Mouse (Mus musculus): ENCODE measurements at regions not wholly inside any gene's neighbourhood (a gene's known extent, or its start where the extent isn't known, plus 50 kb on each side); places are given as distances from the start of the nearest gene placed in this dataset.
"Not testable (repeated sequence)": the region's sequence is repeated elsewhere in the genome, so short reads cannot be mapped to it uniquely, and the experiment has no call there.

DNA sequence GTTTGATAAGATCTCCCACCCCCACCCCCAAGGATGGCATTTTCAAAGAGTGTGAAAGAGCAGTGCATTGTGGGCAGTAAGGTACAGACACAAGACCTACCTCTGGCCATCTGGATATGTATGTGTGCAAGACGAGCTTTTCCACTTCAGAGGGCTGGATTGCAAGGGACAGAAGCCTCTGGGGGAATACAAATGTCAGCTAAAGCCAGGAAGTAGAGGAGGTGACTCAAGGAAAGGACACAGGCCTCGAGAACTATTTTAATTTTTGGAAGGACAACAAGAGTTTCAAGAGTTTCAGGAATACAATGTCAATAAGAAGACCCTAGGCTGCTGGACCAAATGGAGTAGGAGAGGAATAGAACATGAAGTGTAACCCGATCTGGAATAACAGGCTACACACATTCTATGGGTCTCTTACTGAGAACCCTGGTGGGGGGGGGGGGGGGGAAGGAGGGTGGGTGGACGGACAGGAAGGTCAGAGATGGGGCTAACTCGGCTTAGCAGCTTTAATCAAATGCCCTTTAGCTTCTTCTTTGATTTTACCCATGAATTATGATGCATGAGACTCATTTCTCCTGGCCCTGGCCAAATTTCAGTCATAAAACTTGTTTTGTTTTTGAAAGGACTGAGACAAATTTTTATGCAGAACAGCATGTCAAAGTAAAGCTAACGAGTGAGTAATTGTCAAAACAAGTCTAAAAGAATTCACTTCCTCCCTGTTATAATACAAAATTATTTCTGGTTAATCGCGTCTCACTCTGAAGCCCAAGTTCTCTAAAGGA lies 91.4 kb upstream of the Cpsf6 start:
- no peak overlapping the region for H3K9ac ChIP-seq
- H3K36me3 ChIP-seq: no peaks in the 10 kb centered on the region
- H3K27me3 ChIP-seq: no peaks in the 10 kb centered on the region
- ATAC-seq (replicated peaks; ENCODE audit: insufficient number of reproducible peaks, insufficient read depth, low FRiP score, low read depth): no peak
- H3K4me1 ChIP-seq (replicated peaks): 0 out of 2 replicates have a peak, but pooled peaks cover 2% of the 10 kb centered on the region
- H3K9me3 ChIP-seq (replicated peaks): no peaks in the 10 kb centered on the region
- WGBS: 38% methylated on average over 8 of the region's 8 CpGs
- no peak overlapping the region for H3K4me3 ChIP-seq
- 0 out of 2 replicates have a peak overlapping the region, but pooled peaks have one; percentile 18 for H3K27ac ChIP-seq
- no peak overlapping the region for H3K4me2 ChIP-seq

DNA sequence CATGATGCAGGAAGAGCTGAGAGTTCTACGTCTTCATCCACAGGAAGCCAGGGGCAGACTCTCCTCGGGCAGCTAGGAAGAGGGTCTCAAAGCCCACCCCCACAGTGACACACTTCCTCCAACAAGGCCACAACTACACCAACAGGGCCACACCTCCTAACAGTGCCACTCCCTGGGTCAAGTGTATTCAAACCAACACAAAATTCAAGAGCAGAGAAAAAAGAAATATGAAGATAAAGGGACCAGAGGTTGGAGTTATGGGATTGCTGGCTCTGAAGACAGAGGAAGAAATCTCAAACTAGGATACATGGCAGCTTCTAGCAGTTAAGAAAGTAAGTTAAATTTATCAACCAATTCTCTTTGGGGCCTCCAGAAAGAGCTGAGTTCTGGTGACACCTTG lies 90.7 kb upstream of the Cpsf6 start:
- H3K36me3 ChIP-seq: no peaks in the 10 kb centered on the region
- ATAC-seq (replicated peaks; ENCODE audit: insufficient number of reproducible peaks, insufficient read depth, low FRiP score, low read depth): no peak
- no peak overlapping the region for H3K27ac ChIP-seq
- no peaks in the 10 kb centered on the region for H3K27me3 ChIP-seq
- 0 out of 2 replicates have a peak, but pooled peaks cover 2% of the 10 kb centered on the region for H3K4me1 ChIP-seq (replicated peaks)
- no peak overlapping the region for H3K9ac ChIP-seq
- no peaks in the 10 kb centered on the region for H3K9me3 ChIP-seq (replicated peaks)
- no peak overlapping the region for H3K4me2 ChIP-seq
- 73% methylated on average over 2 of the region's 2 CpGs for WGBS
- H3K4me3 ChIP-seq: no peak overlapping the region

DNA sequence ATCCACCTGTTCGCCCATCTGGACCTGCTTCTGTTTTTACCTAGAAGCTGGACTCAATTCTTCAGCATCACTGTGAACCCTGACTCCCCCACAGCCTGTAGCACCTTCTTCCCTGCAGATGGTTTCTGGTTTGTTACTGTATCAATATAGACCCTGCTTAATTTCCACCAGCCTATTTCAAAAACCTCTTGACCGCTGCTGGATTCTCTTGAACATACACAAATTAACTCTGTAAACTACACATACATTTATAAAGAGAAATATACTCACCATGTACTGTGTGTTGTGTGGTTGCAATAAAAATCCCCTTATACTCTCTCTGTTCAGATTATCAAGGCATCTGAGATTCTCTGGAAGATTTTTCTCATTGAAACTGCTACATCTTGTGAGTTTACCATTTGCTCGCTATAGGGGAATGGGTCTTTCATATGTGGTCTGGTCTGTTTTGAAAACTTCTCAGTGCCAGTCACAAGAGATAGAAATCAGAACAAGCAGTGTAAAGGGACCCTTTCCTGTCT lies 89.8 kb upstream of the Cpsf6 start:
- H3K4me1 ChIP-seq (replicated peaks): 0 out of 2 replicates have a peak, but pooled peaks cover 2% of the 10 kb centered on the region
- no peak overlapping the region for H3K27ac ChIP-seq
- H3K4me3 ChIP-seq: no peak overlapping the region
- H3K9ac ChIP-seq: no peak overlapping the region
- no peaks in the 10 kb centered on the region for H3K36me3 ChIP-seq
- ATAC-seq (replicated peaks; ENCODE audit: insufficient number of reproducible peaks, insufficient read depth, low FRiP score, low read depth): no peak
- WGBS: 91% methylated on average over 3 of the region's 3 CpGs
- H3K4me2 ChIP-seq: no peak overlapping the region
- H3K27me3 ChIP-seq: no peaks in the 10 kb centered on the region
- H3K9me3 ChIP-seq (replicated peaks): no peaks in the 10 kb centered on the region

DNA sequence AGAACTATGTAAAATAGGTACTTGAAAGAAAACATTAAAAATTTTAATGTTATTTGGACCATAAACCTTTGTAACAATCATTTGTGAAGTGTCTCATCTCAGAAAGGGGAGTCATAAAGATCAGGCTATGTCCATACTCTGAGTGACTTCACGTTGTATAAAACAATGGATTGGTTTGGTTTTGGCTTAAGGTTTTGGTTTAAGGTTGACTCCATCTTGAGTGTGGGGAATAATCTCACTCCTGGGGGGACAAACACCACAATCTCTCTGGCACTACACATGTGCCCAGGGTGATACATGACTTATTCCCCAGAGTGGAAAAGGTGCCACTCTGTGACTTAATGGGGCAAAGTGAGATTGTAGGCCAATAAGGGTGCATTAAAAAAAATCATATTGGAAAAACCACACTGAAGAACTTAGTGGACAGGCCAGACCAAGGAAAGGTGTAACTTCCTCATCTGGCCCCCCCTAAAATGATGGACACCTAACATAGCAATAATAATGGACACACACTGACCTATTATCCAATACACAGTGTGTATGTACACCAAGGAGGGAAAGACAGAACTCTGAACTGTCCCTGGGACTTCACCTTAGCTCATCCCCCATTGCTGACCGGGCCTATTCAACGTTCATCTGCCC lies 89.2 kb upstream of the Cpsf6 start:
- H3K4me1 ChIP-seq (replicated peaks): 0 out of 2 replicates have a peak, but pooled peaks cover 2% of the 10 kb centered on the region
- no peak for ATAC-seq (replicated peaks; ENCODE audit: insufficient number of reproducible peaks, insufficient read depth, low FRiP score, low read depth)
- no peaks in the 10 kb centered on the region for H3K27me3 ChIP-seq
- no peaks in the 10 kb centered on the region for H3K36me3 ChIP-seq
- H3K27ac ChIP-seq: no peak overlapping the region
- no peak overlapping the region for H3K4me3 ChIP-seq
- WGBS: 87% methylated on average over 3 of the region's 3 CpGs
- H3K4me2 ChIP-seq: no peak overlapping the region
- H3K9ac ChIP-seq: no peak overlapping the region
- no peaks in the 10 kb centered on the region for H3K9me3 ChIP-seq (replicated peaks)

DNA sequence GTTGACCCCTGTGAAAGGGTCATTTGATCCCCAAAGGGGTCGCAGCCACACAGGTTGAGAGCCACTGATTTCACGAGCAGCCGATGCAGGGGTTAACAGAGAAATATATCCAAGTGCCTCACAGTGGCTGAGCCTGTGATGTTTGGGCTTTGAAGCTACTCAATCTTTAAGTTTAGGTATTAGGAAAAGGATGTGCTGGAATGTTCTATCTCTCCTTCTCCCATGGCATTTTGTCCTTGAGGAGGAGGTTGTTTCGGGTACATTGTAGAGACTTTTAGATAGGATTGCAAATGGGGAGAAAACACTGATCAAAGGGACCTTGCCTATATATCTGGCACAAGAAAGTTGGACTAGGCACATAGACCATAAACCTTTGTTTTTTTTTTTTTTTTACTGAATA lies 88.6 kb upstream of the Cpsf6 start:
- H3K9me3 ChIP-seq (replicated peaks): no peaks in the 10 kb centered on the region
- ATAC-seq (replicated peaks; ENCODE audit: insufficient number of reproducible peaks, insufficient read depth, low FRiP score, low read depth): no peak
- H3K27me3 ChIP-seq: no peaks in the 10 kb centered on the region
- no peaks in the 10 kb centered on the region for H3K36me3 ChIP-seq
- 83% methylated on average over 4 of the region's 4 CpGs for WGBS
- H3K27ac ChIP-seq: no peak overlapping the region
- H3K4me2 ChIP-seq: no peak overlapping the region
- H3K9ac ChIP-seq: no peak overlapping the region
- 0 out of 2 replicates have a peak, but pooled peaks cover 2% of the 10 kb centered on the region for H3K4me1 ChIP-seq (replicated peaks)
- H3K4me3 ChIP-seq: no peak overlapping the region

DNA sequence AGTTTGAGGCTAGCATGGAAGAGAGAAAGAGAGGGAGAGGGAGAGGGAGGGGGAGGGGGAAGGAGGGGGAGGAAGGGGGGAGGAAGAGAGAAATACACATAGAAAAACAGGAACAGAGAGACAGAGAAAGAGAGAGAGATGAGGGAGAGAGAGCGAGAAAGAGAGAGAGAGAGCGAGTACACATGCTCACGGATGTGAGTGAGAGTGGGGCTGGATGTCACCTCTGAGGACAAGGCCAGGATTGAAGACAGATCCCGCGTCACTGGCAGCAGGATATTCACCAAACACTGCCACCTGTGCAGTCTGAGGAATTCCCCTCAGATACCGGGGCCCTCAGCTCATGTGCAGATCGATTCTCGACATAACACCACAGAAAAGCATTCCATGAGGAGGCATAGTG lies 87.3 kb upstream of the Cpsf6 start:
- no peak for ATAC-seq (replicated peaks; ENCODE audit: insufficient number of reproducible peaks, insufficient read depth, low FRiP score, low read depth)
- H3K4me3 ChIP-seq: no peak overlapping the region
- H3K9me3 ChIP-seq (replicated peaks): no peaks in the 10 kb centered on the region
- no peaks in the 10 kb centered on the region for H3K36me3 ChIP-seq
- no peak overlapping the region for H3K27ac ChIP-seq
- H3K9ac ChIP-seq: no peak overlapping the region
- H3K4me1 ChIP-seq (replicated peaks): 0 out of 2 replicates have a peak, but pooled peaks cover 2% of the 10 kb centered on the region
- 83% methylated on average over 8 of the region's 8 CpGs for WGBS
- no peaks in the 10 kb centered on the region for H3K27me3 ChIP-seq
- H3K4me2 ChIP-seq: no peak overlapping the region

DNA sequence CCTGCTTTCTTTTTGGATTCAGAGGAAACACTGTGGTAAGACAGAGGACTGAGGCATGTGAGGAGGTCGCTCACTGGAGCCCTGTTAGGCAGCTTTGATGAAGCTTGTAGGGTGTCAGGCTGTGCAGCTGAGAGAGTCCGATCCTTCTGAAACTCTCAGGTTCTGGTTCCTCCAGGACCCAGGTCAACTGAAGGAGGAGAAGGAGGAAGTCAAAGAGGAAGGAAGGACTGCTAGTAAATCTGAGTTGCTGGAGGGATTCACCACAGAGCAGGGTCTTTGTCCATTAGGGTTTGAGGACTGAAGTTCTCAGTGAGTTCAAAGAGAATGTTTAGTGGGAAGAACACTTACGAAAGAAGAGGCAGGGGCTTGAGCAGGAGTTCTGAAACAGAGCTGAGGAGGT lies 86.6 kb upstream of the Cpsf6 start:
- no peak overlapping the region for H3K27ac ChIP-seq
- WGBS: 85% methylated on average over 3 of the region's 3 CpGs
- no peak overlapping the region for H3K9ac ChIP-seq
- no peak overlapping the region for H3K4me2 ChIP-seq
- H3K9me3 ChIP-seq (replicated peaks): no peaks in the 10 kb centered on the region
- H3K4me1 ChIP-seq (replicated peaks): 0 out of 2 replicates have a peak, but pooled peaks cover 2% of the 10 kb centered on the region
- ATAC-seq (replicated peaks; ENCODE audit: insufficient number of reproducible peaks, insufficient read depth, low FRiP score, low read depth): no peak
- H3K36me3 ChIP-seq: no peaks in the 10 kb centered on the region
- no peak overlapping the region for H3K4me3 ChIP-seq
- H3K27me3 ChIP-seq: no peaks in the 10 kb centered on the region

DNA sequence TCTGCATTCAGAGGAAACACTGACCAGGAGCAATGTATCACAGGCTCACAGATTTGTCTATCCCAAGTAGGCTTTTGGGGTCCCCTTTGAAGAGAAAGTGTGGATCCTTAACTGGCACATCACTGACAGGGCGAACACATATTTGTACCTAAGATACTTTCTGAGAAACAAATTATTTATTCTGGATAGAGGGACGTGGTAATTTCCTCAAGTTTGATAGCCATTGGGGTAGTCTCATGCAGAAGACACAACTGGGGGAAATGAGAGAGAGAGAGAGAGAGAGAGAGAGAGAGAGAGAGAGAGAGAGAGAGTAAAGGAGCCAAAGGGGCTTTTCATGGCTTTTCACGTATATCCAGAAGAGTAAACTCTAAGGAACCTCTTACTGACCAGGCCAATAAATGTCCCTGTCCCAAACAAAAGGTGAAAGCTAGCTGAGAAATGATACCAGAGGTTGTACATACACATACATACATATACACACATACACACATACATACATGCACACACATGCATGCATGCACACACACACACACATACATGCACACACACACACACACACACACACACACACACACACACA lies 85.9 kb upstream of the Cpsf6 start:
- no peaks in the 10 kb centered on the region for H3K27me3 ChIP-seq
- H3K27ac ChIP-seq: no peak overlapping the region
- no peak overlapping the region for H3K9ac ChIP-seq
- H3K4me3 ChIP-seq: no peak overlapping the region
- WGBS: 73% methylated on average over 3 of the region's 3 CpGs
- H3K9me3 ChIP-seq (replicated peaks): no peaks in the 10 kb centered on the region
- ATAC-seq (replicated peaks; ENCODE audit: insufficient number of reproducible peaks, insufficient read depth, low FRiP score, low read depth): no peak
- no peaks in the 10 kb centered on the region for H3K36me3 ChIP-seq
- H3K4me2 ChIP-seq: no peak overlapping the region
- no peaks in the 10 kb centered on the region for H3K4me1 ChIP-seq (replicated peaks)

DNA sequence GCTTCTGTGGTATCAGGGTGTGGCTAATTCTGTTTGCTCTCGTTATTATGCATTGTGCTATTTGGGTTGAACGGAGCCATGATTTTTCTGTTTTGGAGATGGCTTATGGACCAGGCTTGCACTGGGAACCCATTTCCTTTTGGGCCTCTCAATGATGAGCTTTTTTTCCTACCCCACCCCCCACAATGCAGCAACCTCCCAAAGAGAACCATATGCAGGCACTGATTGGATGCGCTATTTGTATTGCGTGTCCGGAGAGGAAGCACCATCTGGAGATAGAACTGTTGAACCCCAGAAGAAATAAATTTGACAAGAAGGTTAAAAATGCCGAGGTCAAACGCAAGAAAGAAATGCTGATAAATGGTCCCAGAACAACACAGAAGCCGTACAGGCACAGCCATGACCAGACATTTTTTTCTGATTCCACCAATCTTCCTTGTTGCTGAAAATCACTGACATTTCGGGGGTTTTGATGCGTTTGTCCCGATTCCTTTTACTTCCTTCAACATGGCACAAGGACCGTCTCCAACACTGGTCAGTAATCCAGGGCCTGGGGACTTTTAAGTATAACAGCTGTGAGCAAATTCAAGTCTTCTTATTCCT lies 85.3 kb upstream of the Cpsf6 start:
- no peak overlapping the region for H3K9ac ChIP-seq
- H3K4me2 ChIP-seq: no peak overlapping the region
- H3K27ac ChIP-seq: no peak overlapping the region
- no peaks in the 10 kb centered on the region for H3K36me3 ChIP-seq
- WGBS: 77% methylated on average over 12 of the region's 12 CpGs
- ATAC-seq (replicated peaks; ENCODE audit: insufficient number of reproducible peaks, insufficient read depth, low FRiP score, low read depth): no peak
- H3K9me3 ChIP-seq (replicated peaks): no peaks in the 10 kb centered on the region
- no peak overlapping the region for H3K4me3 ChIP-seq
- H3K27me3 ChIP-seq: no peaks in the 10 kb centered on the region
- no peaks in the 10 kb centered on the region for H3K4me1 ChIP-seq (replicated peaks)

DNA sequence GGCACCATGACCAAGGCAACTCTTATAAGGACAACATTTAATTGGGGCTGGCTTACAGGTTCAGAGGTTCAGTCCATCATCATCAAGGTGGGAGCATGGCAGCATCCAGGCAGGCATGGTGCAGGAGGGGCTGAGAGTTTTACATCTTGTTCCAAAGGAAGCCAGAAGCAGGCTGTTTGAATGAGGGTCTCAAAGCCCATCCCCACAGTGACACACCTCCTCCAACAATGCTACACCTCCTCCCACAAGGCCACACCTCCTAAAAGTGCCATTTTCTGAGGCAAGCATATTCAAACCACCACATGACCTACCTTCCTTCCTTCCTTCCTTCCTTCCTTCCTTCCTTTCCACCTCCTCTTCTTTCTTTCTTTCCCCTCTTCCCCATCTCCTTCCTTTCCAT lies 84.5 kb upstream of the Cpsf6 start:
- not testable (repeated sequence) for H3K27ac ChIP-seq; H3K4me2 ChIP-seq; H3K36me3 ChIP-seq; H3K9me3 ChIP-seq (replicated peaks); H3K4me3 ChIP-seq; H3K4me1 ChIP-seq (replicated peaks); ATAC-seq (replicated peaks; ENCODE audit: insufficient number of reproducible peaks, insufficient read depth, low FRiP score, low read depth); H3K27me3 ChIP-seq; H3K9ac ChIP-seq

DNA sequence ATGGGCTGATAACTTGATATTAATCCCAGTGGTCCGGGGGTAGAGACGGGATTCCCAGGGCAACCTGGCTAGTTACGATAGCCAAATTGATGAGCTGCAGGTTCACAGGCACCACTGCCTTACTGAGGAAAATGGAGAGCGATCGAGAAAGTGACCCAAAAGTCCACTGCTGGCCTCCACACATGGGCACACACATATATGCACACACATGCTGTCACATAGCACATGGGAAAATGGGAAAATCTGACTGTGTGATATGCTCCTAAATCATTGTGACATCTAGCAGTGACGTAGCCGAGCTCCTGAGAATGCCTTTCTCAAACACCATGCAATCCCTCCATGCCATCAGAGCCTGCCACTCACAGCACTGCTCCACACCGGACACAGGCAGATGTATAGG lies 83.8 kb upstream of the Cpsf6 start:
- no peak for ATAC-seq (replicated peaks; ENCODE audit: insufficient number of reproducible peaks, insufficient read depth, low FRiP score, low read depth)
- no peaks in the 10 kb centered on the region for H3K27me3 ChIP-seq
- no peak overlapping the region for H3K4me2 ChIP-seq
- H3K9me3 ChIP-seq (replicated peaks): no peaks in the 10 kb centered on the region
- H3K27ac ChIP-seq: no peak overlapping the region
- no peak overlapping the region for H3K9ac ChIP-seq
- no peaks in the 10 kb centered on the region for H3K36me3 ChIP-seq
- 90% methylated on average over 8 of the region's 8 CpGs for WGBS
- no peaks in the 10 kb centered on the region for H3K4me1 ChIP-seq (replicated peaks)
- H3K4me3 ChIP-seq: no peak overlapping the region
